In the genomic region with DNA sequence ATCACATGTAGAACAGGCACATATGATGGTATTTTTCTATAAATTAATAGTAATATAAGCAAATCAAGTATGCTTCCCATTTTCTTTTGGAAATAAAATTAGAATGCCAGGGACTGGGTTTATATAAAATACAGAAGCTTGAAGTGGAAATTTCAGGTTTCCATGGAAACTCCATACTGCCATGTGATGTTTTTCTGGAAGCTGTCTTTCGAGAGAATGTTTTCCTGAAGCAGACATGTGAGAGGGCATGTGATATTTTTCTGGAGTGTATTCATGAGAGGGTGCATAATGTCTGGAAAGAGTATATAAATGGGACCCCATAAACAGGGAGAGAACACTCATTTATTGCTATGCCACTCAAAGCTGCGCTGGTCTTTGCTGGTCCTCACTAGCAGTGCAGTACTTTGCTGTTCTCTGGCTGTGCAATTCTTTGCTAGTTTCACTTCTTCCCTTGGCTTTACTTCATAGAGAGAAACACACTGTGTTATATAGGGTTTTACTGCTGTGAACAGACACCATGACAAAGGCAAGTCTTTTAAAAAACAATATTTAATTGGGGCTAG, we compare ENCODE assay signal across 28 mouse cellular contexts.
A peak's percentile ranks its signal among the peaks of the same experiment; 100 is the strongest.
DNase-seq lines count a peak whose midpoint lies in the region; ATAC-seq and TF ChIP-seq lines count a peak whose summit lies in the region.
"Had no signal": no experiment of that assay in that cellular context is flagged by ENCODE, and none has a peak within 500 bp of the region (broad histone marks: within the 10 kb centered on the region; RNA-seq: fewer than 3 reads in every experiment).

No protein-coding gene starts in this region.

- TF ChIP-seq POLR2A in brain, embryonic 14.5 days (IDR thresholded peaks at IDR 0.05; ENCODE audit: borderline replicate concordance, extremely low read depth, insufficient read depth, insufficient read length, poor library complexity, severe bottlenecking), result no peak

- intact Hi-C loops in left cerebral cortex, postnatal 14 days (cut with DNase I), result no loop called here

- H3K4me3 ChIP-seq in forebrain, postnatal 0 days (ENCODE audit: low read depth, low read length), result no peak overlapping the region
- H3K4me3 ChIP-seq: embryonic facial prominence, embryonic 13.5 days; erythroblast, embryonic 14.5 days; heart, embryonic 12.5 days; liver, embryonic 13.5 days; midbrain, embryonic 12.5 days; neural tube, embryonic 12.5 days; stomach, embryonic 15.5 days had no signal

- H3K36me3 ChIP-seq in forebrain, postnatal 0 days (ENCODE audit: insufficient read depth), result no peaks in the 10 kb centered on the region
- H3K36me3 ChIP-seq: embryonic facial prominence, embryonic 13.5 days; heart, embryonic 12.5 days; liver, embryonic 13.5 days; midbrain, embryonic 12.5 days; neural tube, embryonic 12.5 days; stomach, embryonic 15.5 days had no signal

- no peaks in the 10 kb centered on the region for H3K27me3 ChIP-seq in forebrain, postnatal 0 days (ENCODE audit: insufficient read depth, low read length)
- H3K27me3 ChIP-seq: embryonic facial prominence, embryonic 13.5 days; heart, embryonic 12.5 days; liver, embryonic 13.5 days; midbrain, embryonic 12.5 days; neural tube, embryonic 12.5 days; stomach, embryonic 15.5 days had no signal

- no peaks in the 10 kb centered on the region for H3K4me1 ChIP-seq in forebrain, postnatal 0 days (ENCODE audit: insufficient read depth)
- H3K4me1 ChIP-seq: embryonic facial prominence, embryonic 13.5 days; heart, embryonic 12.5 days; liver, embryonic 13.5 days; midbrain, embryonic 12.5 days; neural tube, embryonic 12.5 days; stomach, embryonic 15.5 days had no signal

- no peak for TF ChIP-seq CTCF in brain, embryonic 14.5 days (IDR thresholded peaks at IDR 0.05; ENCODE audit: borderline replicate concordance, extremely low read depth, insufficient read depth, insufficient read length)
- no peak for TF ChIP-seq CTCF in forebrain, postnatal 0 days (IDR thresholded peaks at IDR 0.05; ENCODE audit: low read depth)

- no peaks in the 10 kb centered on the region for H3K9me3 ChIP-seq in forebrain, postnatal 0 days (ENCODE audit: low read length)
- H3K9me3 ChIP-seq: embryonic facial prominence, embryonic 13.5 days; heart, embryonic 12.5 days; liver, embryonic 13.5 days; midbrain, embryonic 12.5 days; neural tube, embryonic 12.5 days; stomach, embryonic 15.5 days had no signal

- H3K4me2 ChIP-seq in forebrain, postnatal 0 days (ENCODE audit: low read depth), result no peak overlapping the region
- H3K4me2 ChIP-seq: embryonic facial prominence, embryonic 13.5 days; heart, embryonic 12.5 days; liver, embryonic 13.5 days; midbrain, embryonic 12.5 days; neural tube, embryonic 12.5 days; stomach, embryonic 15.5 days had no signal

- DNase-seq in frontal cortex, postnatal 36 days (ENCODE audit: low spot score in 2 of 2), result peak; percentile 9 to 42
- no peak for DNase-seq in frontal cortex, postnatal 25 days (ENCODE audit: low spot score in 2 of 2)
- peak; percentile 15 to 37 for DNase-seq in left cerebral cortex, postnatal 14 days (ENCODE audit: low spot score in 2 of 2)
- no peak for DNase-seq in left cerebral cortex, adult 18-20 months (ENCODE audit: low spot score in 2 of 2)
- peak; percentile 55 for DNase-seq in brain, embryonic 14.5 days (ENCODE audit: low read depth)
- DNase-seq in forebrain, postnatal 0 days, result peak; percentile 57
- DNase-seq: adrenal gland, adult 2 months; B cell, adult 2 months; cerebellum, adult 2 months; cerebellum, postnatal 36 days; embryo, embryonic 11 days; gastrocnemius, postnatal 25 days; heart, adult 18-20 months; heart, postnatal 10 days; kidney, adult 11 months; liver, embryonic 13.5 days; lung, adult 2 months; lung, postnatal 14 days; thymus, adult 18-20 months; thymus, postnatal 36 days had no signal

- peak; percentile 82 for ATAC-seq in forebrain, postnatal 0 days
- ATAC-seq in CD4-positive, CD25-positive, alpha-beta regulatory T cell, adult 4 months, result no peak

- 39% methylated on average over 2 of the region's 2 CpGs for WGBS in forebrain, postnatal 0 days

- H3K9ac ChIP-seq in forebrain, postnatal 0 days, result no peak overlapping the region
- H3K9ac ChIP-seq: embryonic facial prominence, embryonic 13.5 days; heart, embryonic 12.5 days; liver, embryonic 13.5 days; midbrain, embryonic 12.5 days; neural tube, embryonic 12.5 days; stomach, embryonic 15.5 days had no signal

- 0 out of 2 replicates have a peak overlapping the region, but pooled peaks have one; percentile 21 for H3K27ac ChIP-seq in forebrain, postnatal 0 days (ENCODE audit: low read depth, low read length)
- H3K27ac ChIP-seq: embryonic facial prominence, embryonic 13.5 days; kidney, postnatal 0 days; liver, embryonic 13.5 days; midbrain, embryonic 12.5 days; neural tube, embryonic 12.5 days; stomach, embryonic 15.5 days had no signal

Comparison
In these comparisons a context has a peak if more than half of its experiments do, and no peak if none do; other contexts are left out.
1. DNase-seq: peak in frontal cortex, postnatal 36 days (2 of 2), left cerebral cortex, postnatal 14 days (2 of 2), brain, embryonic 14.5 days (single experiment) and forebrain, postnatal 0 days (single experiment); none in frontal cortex, postnatal 25 days (0 of 2) and left cerebral cortex, adult 18-20 months (0 of 2).